Mouse (Mus musculus) bone marrow, adult 2 months (tissue): Measurements from ENCODE around the gene Ccdc190.

Source experiments
- CTCF ChIP-seq: fragments of 200-500 bp; IDR thresholded peaks from 2 replicates; pipeline ENCODE4 v1.5.1; 2011; ENCODE audit warnings: low read length, control low read depth; ENCODE audit not compliant: control insufficient read depth, insufficient read depth
- POLR2A ChIP-seq: fragments of 200-500 bp; IDR thresholded peaks from 2 replicates; pipeline ENCODE4 v1.6.1; 2011; ENCODE audit warnings: low read depth, mild to moderate bottlenecking, control low read depth, low read length, borderline replicate concordance; ENCODE audit not compliant: control insufficient read depth

- TF ChIP-seq CTCF: no peak
- no peak for TF ChIP-seq POLR2A
These were observed 17.7 kb upstream of the Ccdc190 start for GRCm38 (mm10) chr1:169910751-169911150.
